Mouse (Mus musculus) granulocyte monocyte progenitor cell, adult 5-6 weeks (primary cell): Measurements from ENCODE around the gene Oscp1. TPM values are rescaled to one million over a fixed set of nuclear protein-coding genes. Genes with fewer than 3 reads are reported as not detected.

Experiments
- ATAC-seq: replicated peaks from 2 replicates; pipeline ENCODE4 v1.8.0; 2016; ENCODE audit warnings: mild to moderate bottlenecking, moderate TSS enrichment, inconsistent platforms; ENCODE audit not compliant: poor library complexity, severe bottlenecking
- total RNA-seq, 2 experiments: library from RNA; stranded (forward) in 1 of 2; stranded (reverse) in 1 of 2; fragments of 200-712, 200-1000 nt in 1 of 2; fragments of >200 nt in 1 of 2; fragmentation: Nextera tagmentation in 1 of 2; gene quantifications; 2 replicates each; pipeline ENCODE4 v1.2.3; 2014 to 2017

Gene Oscp1
- total RNA-seq, 2 experiments from 2014 or later, result 4.4 to 12.2 TPM

DNA sequence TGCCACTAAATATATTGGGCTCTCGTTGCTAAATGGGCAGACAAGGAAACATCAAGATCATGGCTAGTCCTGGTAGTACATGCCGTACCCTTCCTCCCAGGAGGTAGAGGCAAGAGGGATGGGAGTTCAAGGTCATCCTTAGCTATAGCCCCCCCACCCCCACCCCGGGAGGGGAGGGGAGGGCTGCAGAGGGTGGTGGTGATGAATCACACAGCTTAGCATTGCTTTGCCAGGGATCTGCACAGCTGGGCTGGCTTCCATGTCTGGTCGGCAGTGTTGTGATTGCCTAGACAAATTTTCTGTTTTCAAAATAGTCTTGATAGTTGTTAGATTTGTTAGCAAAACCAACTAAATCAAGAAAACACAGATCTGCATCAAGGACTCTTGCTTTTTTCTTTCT lies 20.9 kb downstream of the Oscp1 start:
- no peak for ATAC-seq

GRCm38 (mm10) chr4:126081601-126082000 lies 23.2 kb downstream of the Oscp1 start:
- ATAC-seq, result no peak

- ATAC-seq, result peak; percentile 11; the same call in 1 of the 2 replicates
Measured at GRCm38 (mm10) chr4:126083021-126083420, 24.7 kb downstream of the Oscp1 start.

GRCm38 (mm10) chr4:126084382-126084781 lies 26.0 kb downstream of the Oscp1 start:
- ATAC-seq, result no peak

DNA sequence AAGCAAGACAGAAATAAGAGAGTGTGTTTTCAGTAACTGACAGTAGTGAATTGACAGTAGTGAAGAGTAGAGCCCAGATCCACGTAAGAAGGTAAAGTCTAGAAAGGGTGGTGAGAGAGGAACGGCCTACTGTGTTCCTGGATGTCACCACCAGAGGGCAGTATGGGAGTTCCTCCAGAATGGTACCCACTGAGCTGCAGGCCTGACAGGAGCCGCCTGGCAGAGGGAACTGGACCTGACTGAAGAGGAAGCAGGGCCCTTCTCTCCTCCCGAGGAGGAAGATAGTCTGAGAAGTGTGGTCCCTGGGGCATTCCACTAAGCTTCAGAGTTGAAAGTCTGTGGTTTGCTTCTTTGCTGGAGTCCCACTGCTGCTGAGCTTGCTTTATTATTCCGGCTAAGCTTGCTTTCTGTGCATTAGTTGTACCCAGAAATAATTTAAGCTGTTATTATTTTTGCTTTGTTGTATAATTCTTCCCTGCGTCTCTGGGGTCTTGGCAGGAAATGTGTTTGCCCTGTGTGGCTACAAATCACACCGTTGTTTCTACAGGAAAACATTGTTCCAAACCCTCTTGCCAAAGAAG lies 27.7 kb downstream of the Oscp1 start:
- ATAC-seq, result peak; percentile 98

GRCm38 (mm10) chr4:126090101-126090847 lies 31.9 kb downstream of the Oscp1 start:
- ATAC-seq, result 0 out of 2 replicates have a peak, but pooled peaks have one; percentile 3

DNA sequence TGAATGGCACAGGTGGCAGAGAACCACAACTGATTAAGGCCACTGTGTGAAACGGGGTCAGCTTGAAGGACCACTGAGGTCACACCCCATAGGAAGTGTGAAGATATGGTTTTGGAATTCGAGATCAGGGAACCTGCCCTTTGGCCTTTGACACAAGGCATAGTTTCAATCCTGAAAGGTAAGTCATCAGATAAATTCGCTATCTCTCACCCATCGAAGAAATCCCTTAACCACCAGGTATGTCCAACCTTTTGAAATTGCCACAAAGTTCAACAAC lies 32.4 kb downstream of the Oscp1 start:
- no peak for ATAC-seq

GRCm38 (mm10) chr4:126091873-126092272 lies 33.5 kb downstream of the Oscp1 start:
- ATAC-seq, result no peak

- peak; percentile 17; the same call in 1 of the 2 replicates for ATAC-seq
Measured at GRCm38 (mm10) chr4:126095622-126096430, 37.5 kb downstream of the Oscp1 start.

- ATAC-seq, result peak; percentile 100
Measured at GRCm38 (mm10) chr4:126096464-126097111, 38.2 kb downstream of the Oscp1 start, which contains the start of gene Lsm10. Gene Lsm10, plus strand, starts transcription at chr4:126096623.

- ATAC-seq, result no peak
Measured at GRCm38 (mm10) chr4:126097711-126098253, 39.4 kb downstream of the Oscp1 start.

DNA sequence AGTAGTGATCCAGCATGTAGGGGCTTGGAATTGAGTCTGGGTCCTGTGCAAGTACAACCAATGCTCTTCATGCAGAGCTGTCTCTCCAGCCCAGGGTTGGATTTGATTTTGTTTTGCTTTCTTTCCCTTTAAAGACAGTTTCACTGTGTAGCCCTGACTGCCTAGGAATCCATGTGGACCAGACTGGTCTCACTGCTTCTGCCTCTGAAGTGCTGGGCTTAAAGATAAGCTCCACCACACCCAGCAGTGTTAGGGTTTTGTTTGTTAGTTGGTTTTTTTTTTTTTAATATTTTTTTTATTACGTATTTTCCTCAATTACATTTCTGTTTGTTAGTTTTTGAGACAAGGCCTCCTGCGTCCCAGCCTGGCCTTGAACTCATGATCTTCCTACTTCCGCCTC lies 41.0 kb downstream of the Oscp1 start:
- no peak for ATAC-seq

GRCm38 (mm10) chr4:126100764-126101163 lies 42.4 kb downstream of the Oscp1 start:
- no peak for ATAC-seq

DNA sequence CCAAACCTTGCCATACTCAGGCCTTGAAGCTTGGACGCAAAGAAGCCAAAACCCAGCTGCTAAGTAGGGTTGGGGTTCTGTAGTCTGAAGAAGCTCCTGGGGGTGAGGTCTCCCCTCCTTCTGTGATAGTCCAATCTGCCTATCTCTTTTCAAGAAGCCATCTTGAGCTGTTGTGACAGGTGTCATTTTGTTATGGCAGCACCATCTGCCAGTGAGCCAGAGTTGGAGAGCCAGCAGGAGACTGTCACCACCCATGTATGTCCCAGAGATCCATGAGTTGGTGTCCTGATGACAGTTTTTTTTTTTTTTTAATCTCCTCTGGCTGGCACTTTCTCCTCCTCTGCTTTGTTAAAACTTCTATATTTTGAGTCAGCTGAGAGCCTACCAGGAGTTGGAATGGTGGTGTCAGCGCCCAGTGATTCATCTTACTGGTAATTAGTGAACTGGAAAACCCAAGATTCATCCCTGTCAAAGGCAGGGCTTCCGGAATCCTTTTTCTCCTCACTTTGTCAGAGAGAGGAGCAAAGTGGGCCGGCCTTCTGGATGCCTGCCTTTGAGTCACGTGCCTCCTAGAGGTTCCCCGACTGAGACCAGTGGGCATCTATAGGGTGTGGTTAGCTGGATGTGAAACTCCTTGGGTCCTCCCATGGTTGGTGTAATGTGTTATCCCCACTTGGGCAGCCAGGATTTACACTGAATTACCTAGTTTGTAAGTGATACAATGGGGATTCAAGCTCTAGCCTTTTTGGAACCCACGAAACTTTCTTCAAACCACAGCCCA lies 43.9 kb downstream of the Oscp1 start:
- peak; percentile 38 for ATAC-seq

DNA sequence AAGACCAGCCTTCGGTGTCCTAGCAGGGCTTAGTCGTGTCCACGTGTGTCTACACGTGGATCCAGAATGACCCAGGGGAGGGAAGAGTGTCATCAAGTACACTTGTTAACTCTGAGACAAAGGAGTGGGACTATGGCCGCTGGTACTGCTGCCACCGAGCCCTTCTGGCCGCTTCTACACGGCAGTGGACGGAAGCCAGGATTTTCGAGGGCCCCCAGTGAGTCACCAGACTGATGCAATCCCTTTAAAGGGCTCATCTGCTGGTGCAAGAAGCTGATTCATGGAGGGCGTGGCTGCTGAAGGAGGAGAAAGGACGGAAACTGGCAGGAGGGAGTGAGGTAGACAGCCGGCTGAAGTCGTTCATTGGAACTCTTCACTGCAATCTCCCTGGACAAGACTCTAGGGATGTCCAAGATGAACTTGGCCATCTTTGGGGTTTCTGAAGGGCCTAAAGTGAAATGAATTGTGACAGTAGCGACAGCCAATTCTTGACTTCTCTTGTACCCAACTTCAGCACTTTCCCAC lies 44.8 kb downstream of the Oscp1 start:
- ATAC-seq, result peak; percentile 80

DNA sequence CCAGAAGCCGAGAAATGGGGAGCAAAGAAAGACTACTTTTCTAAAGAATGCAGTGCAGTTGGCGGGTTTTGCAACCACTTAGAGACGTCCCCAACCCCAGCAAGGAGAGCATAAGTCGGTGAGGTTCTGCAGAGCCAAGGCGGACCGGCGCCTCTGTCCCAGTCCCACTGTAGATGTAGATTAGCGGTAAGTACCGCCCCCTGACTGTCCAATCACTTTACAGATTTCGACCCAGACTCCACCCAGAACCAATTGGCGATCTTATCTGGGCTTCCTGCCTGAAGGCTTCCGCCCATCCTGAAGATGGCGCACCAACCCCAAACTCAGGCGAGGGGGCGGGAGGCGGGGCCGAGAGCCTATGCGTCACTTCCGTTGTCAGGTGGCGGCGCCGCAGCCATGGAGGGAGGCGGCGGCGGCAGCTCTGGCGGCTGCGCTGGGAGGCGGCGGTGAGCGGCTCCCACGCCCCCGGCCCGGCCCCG lies 45.3 kb downstream of the Oscp1 start, which contains the start of gene Stk40:
Gene Stk40 (plus strand): TSS at position 368 of the 479 bp plus-strand sequence.
- ATAC-seq, result peak; percentile 84

- no peak for ATAC-seq
Measured at GRCm38 (mm10) chr4:126104261-126105075, 46.1 kb downstream of the Oscp1 start.

GRCm38 (mm10) chr4:126105131-126105783 lies 46.9 kb downstream of the Oscp1 start:
- no peak for ATAC-seq
